Mouse (Mus musculus) limb, embryonic 12.5 days (tissue): ENCODE measurements at regions not wholly inside any gene's neighbourhood (a gene's known extent, or its start where the extent isn't known, plus 50 kb on each side); places are given as distances from the start of the nearest gene placed in this dataset.

Experiments
- ATAC-seq: fragments of 200-750 bp; cut with Nextera tagmentation; 2 replicates; pipeline ENCODE4 v1.8.0; 2017; ENCODE audit warnings: low read depth, moderate TSS enrichment; ENCODE audit not compliant: insufficient number of reproducible peaks, insufficient read depth, low FRiP score, low TSS enrichment
- H3K27ac ChIP-seq: fragments of 300-500 bp; sonication (generic); 2 replicates; pipeline ENCODE4 v1.5.1; 2016; ENCODE audit warnings: mild to moderate bottlenecking, moderate library complexity
- H3K27me3 ChIP-seq: fragments of 300-500 bp; sonication (generic); 2 replicates; pipeline ENCODE4 v1.6.1; 2016; ENCODE audit warnings: mild to moderate bottlenecking, moderate library complexity
- H3K36me3 ChIP-seq: fragments of 300-500 bp; sonication (generic); 2 replicates; pipeline ENCODE4 v1.6.1; 2016; ENCODE audit warnings: mild to moderate bottlenecking, moderate library complexity
- H3K4me1 ChIP-seq: fragments of 300-500 bp; sonication (generic); replicated peaks from 2 replicates; pipeline ENCODE4 v1.6.1; 2016
- H3K4me2 ChIP-seq: fragments of 300-500 bp; sonication (generic); 2 replicates; pipeline ENCODE4 v1.6.1; 2016; ENCODE audit warnings: mild to moderate bottlenecking, moderate library complexity
- H3K4me3 ChIP-seq: fragments of 300-500 bp; sonication (generic); replicated peaks from 2 replicates; pipeline ENCODE4 v1.5.1; 2016; ENCODE audit warnings: mild to moderate bottlenecking
- H3K9ac ChIP-seq: fragments of 300-500 bp; sonication (generic); replicated peaks from 2 replicates; pipeline ENCODE4 v1.6.1; 2016; ENCODE audit warnings: mild to moderate bottlenecking, moderate library complexity
- H3K9me3 ChIP-seq: fragments of 300-500 bp; sonication (generic); 2 replicates; pipeline ENCODE4 v1.6.1; 2016; ENCODE audit warnings: mild to moderate bottlenecking, moderate library complexity
- WGBS: fragments of 180-500 bp; shearing (Covaris S2); methylation state at CpG from one replicate; pipeline ENCODE4 v1.1.7; 2016; 5-methylcytosine and 5-hydroxymethylcytosine counted together

DNA sequence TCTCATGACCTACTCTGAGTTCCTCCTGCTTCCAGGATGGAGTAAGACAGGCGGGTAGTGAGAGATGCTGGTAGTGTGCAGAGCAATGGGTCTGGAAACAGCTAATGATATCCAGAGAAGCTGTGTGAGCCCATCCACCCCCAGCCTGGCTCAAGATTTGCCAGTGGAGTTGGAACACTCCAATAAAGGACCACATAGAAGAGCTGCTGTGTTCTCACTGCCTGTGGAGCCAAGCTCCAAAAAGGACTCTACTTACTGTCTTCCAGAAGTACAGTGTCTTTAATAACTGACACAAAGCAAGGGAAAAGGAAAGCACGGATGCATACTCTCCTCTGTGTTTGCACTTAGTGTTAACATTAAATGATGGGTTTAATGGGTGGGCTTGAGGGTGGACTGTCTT, 138.0 kb upstream of the Dnajc19 start:
- H3K4me2 ChIP-seq: no peak overlapping the region
- no peaks in the 10 kb centered on the region for H3K4me1 ChIP-seq
- no peak overlapping the region for H3K9ac ChIP-seq
- peaks cover 6% of the 10 kb centered on the region for H3K9me3 ChIP-seq
- no peak overlapping the region for H3K27ac ChIP-seq
- H3K4me3 ChIP-seq: no peak overlapping the region
- H3K36me3 ChIP-seq: no peaks in the 10 kb centered on the region
- H3K27me3 ChIP-seq: peaks cover 5% of the 10 kb centered on the region; the same call in 1 of the 2 replicates
- 83% methylated on average over 2 of the region's 2 CpGs for WGBS
- no peak for ATAC-seq

DNA sequence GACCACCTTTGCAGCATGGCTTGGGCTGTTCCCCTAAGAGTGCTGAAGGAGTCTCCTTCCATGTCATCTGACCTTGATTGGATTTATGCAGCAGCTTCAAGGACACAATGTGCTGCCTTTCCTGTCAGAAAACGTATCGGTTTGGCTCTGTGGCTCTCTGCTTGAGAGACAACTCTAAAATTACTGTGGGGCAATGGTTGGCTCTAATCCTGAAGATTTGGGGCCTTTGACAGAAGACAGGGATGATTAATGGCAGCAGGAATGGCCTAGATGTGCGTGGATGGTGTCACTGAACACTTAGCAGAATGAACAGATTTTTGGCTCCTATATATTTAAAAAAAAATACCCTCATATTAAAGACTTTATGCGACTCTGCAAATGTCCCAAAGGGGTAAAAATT, 136.8 kb upstream of the Dnajc19 start:
- ATAC-seq: no peak
- no peaks in the 10 kb centered on the region for H3K27me3 ChIP-seq
- H3K36me3 ChIP-seq: no peaks in the 10 kb centered on the region
- no peak overlapping the region for H3K4me3 ChIP-seq
- H3K4me1 ChIP-seq: no peaks in the 10 kb centered on the region
- WGBS: 79% methylated on average over 4 of the region's 4 CpGs
- no peak overlapping the region for H3K27ac ChIP-seq
- H3K9me3 ChIP-seq: no peaks in the 10 kb centered on the region
- no peak overlapping the region for H3K9ac ChIP-seq
- H3K4me2 ChIP-seq: no peak overlapping the region

DNA sequence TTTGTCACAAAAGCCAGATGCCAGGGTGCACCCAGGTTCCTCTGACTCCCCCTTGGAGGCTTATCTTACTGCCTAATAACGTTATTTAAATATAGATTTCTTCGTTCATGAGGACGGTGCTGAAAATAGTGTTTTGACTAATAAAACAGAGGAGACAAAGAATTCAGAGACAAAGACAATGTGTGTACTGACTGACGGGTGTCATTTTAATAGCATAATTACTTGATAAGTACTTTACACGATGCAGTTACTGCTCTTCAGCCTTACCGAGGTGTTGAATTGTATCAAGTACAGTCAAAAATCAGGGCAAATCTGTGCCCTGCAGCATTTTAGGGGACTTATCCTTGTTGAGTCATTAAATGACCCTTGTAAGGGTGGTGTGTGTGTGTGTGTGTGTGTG, 133.1 kb upstream of the Dnajc19 start:
- Histone ChIP-seq H3K27ac (no peak overlapping the region), H3K4me1 (no peaks in the 10 kb centered on the region), H3K9me3 (0 out of 2 replicates have a peak, but pooled peaks cover 3% of the 10 kb centered on the region), H3K4me2 (no peak overlapping the region), H3K27me3 (no peaks in the 10 kb centered on the region), H3K36me3 (no peaks in the 10 kb centered on the region), H3K4me3 (no peak overlapping the region), H3K9ac (no peak overlapping the region)
- 86% methylated on average over 6 of the region's 6 CpGs for WGBS
- no peak for ATAC-seq

DNA sequence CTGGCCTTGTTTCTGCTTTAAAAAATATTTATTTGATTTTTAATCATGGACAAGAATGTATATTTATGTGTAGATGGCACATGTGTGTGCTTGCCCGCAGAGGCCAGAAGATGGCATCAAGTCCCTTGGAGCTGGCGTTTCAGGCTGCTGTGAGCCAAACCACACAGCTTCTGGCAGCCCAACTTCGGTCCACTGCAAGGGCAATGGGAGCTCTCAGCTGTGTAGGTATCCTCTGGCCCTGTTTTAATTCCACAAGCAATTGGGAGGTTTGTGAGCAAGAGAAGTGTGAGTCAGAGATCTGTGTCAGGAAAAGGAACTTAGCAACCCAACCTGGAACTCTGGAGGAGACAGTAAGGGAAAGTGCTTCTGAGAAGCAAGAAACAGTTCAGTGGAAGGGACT, 125.3 kb upstream of the Dnajc19 start:
- H3K4me1 ChIP-seq: no peaks in the 10 kb centered on the region

DNA sequence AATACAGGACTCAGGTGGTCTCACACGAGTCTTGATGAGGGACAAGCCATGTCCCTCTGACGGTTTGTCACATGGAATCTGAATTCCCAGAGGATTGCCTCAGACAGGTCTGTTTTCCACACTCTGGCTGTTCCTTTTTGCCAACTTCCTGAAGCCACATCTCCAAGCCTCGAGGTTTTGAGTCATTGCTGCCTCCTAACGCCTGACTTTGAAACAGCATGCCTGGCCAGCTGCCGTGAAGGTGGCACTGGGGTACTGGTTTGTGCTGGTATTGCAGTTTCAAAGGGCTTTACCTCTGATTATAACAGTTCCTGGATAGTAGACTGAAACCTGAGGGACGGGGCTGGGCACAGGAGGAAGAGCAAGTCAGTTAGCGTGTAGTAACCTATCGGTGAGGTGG, 117.1 kb upstream of the Dnajc19 start:
- H3K27ac ChIP-seq: no peak overlapping the region
- no peak for ATAC-seq
- H3K27me3 ChIP-seq: peaks cover 44% of the 10 kb centered on the region
- H3K4me2 ChIP-seq: no peak overlapping the region
- no peaks in the 10 kb centered on the region for H3K36me3 ChIP-seq
- no peak overlapping the region for H3K9ac ChIP-seq
- H3K9me3 ChIP-seq: no peaks in the 10 kb centered on the region
- peaks cover 7% of the 10 kb centered on the region; the same call in 1 of the 2 replicates for H3K4me1 ChIP-seq
- 28% methylated on average over 8 of the region's 8 CpGs for WGBS
- H3K4me3 ChIP-seq: no peak overlapping the region

More for the DNA sequence above, 125.3 kb upstream of the Dnajc19 start:
- Histone ChIP-seq H3K4me3 (no peak overlapping the region), H3K4me2 (no peak overlapping the region), H3K27me3 (no peaks in the 10 kb centered on the region), H3K36me3 (no peaks in the 10 kb centered on the region), H3K9ac (no peak overlapping the region), H3K9me3 (0 out of 2 replicates have a peak, but pooled peaks cover 3% of the 10 kb centered on the region), H3K27ac (no peak overlapping the region)
- whole genome bisulfite sequencing: 87% methylated on average over 3 of the region's 3 CpGs
- ATAC-seq: no peak

DNA sequence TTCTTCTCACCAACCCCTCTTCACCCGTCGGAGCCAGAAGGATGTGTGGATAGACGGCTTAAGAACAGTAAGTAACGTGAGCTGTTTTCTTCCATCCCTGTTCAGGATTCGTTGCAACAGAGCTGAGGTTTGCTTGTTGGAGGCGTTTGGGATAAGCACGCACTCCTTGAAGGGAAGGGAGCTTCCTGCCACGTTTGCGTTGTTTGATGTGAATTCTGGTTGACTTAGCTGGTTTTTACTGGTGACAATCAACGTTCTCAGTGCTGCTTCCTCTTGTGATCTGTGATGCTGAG, 116.0 kb upstream of the Dnajc19 start:
- Histone ChIP-seq H3K9ac (no peak overlapping the region), H3K9me3 (no peaks in the 10 kb centered on the region), H3K27me3 (peaks cover 44% of the 10 kb centered on the region), H3K4me3 (no peak overlapping the region), H3K4me2 (no peak overlapping the region), H3K36me3 (no peaks in the 10 kb centered on the region), H3K27ac (no peak overlapping the region), H3K4me1 (peaks cover 7% of the 10 kb centered on the region; the same call in 1 of the 2 replicates)
- ATAC-seq: no peak
- 13% methylated on average over 10 of the region's 10 CpGs for WGBS

DNA sequence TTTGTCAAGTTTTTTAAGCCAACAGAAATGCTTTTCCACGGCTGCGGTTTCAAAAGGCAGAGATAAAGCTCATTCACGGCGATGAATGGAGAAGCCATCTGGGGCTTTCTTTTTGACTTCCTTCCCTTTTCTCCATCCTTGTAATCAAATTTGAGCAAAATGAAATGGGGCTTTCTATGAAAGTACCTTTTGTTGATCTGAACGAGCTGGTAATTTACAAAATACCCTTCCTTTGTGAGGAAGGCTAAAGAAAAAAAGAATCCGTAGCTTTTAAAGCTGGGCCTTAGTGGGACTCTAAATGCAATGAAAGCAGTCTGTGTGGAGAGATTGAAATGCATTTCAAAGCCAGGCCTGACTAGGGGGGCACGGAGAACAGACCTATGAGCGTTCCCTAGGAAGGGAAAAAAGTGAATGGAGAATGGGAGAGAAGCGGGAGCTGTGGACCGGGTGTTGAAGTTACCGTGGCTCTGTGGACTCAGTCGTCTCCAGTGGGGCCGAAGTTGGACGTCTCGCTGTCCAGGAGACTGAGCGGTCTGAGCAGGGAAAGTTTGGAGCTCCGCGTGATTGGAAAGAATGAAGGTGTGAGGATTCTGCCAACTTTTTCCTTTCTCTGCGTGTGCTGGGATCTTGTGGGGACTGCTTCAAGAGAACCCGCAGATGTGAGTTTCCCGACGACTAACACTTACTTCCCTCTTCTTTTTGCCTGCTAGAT, 115.5 kb upstream of the Dnajc19 start:
- Histone ChIP-seq H3K27ac (no peak overlapping the region), H3K9me3 (no peaks in the 10 kb centered on the region), H3K4me3 (no peak overlapping the region), H3K36me3 (no peaks in the 10 kb centered on the region), H3K27me3 (peaks cover 44% of the 10 kb centered on the region), H3K9ac (no peak overlapping the region), H3K4me1 (peaks cover 7% of the 10 kb centered on the region; the same call in 1 of the 2 replicates), H3K4me2 (no peak overlapping the region)
- ATAC-seq: no peak
- whole genome bisulfite sequencing: 43% methylated on average over 22 of the region's 22 CpGs

DNA sequence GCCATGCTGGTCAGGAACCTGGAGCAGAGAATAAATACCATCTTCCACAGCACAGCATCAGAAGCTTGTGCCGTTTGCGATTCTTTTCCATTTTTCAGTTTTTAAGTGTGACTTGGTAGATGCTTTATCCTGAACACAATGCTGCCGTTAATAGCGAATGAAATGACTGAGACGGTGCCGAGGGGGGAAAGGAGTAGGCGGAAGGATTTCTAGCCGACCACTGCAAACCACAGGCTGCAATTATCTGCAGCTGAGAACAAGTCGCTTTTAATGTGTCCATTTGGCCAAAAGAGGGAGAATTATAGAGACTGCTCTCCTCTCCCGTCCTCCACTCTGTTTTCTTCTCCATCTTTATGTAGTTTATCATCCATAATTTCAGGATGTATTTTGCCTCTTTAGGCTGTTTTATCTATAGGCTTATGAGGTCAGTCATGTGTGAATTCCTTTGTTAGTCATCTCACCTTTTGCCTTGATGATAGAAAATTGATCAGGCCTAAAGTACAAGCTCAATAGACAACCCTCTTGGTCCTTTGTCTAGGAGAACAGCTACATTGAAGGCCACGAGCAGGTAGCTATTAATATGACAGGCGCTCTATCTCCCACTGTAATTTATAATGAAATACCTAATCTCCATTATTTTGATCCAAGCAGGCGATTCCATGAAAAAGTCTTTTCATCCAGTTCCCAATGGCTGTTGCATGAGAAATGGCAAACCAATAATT, 114.8 kb upstream of the Dnajc19 start:
- 73% methylated on average over 13 of the region's 13 CpGs for WGBS
- Histone ChIP-seq H3K4me2 (no peak overlapping the region), H3K27ac (no peak overlapping the region), H3K4me3 (no peak overlapping the region), H3K27me3 (peaks cover 44% of the 10 kb centered on the region), H3K9me3 (no peaks in the 10 kb centered on the region), H3K4me1 (peaks cover 7% of the 10 kb centered on the region; the same call in 1 of the 2 replicates), H3K9ac (no peak overlapping the region), H3K36me3 (no peaks in the 10 kb centered on the region)
- no peak for ATAC-seq

DNA sequence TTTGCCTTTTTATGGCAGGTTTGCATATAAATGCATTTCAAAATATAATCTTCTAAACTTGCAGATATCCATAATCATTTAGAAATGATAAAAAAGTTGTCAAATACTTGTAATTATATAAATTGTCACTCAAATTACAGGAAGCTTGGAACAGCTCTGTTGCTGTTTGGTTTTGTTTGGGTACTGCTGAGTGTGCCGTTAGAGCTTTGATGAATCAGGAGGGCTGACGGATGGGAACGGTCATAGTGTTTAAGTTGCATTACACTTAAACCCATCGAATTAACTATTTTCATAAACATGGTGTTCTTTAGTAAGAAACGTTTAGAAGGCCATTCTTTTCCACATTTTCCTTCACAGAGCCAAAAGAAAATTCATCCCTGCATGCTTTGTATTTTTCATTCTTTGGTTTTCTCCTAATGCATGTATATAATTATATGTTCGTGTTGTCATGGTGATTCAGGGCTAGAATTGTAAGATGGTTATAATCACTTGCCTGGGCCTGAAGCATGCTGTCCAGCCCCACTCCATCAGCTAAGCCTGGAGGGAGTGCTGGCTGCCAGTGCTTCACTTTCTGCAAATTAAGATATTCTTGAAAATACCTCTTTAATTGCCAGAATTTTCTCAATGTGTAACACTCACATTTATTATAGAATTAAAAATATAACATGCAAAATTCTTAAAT, 92.4 kb upstream of the Dnajc19 start:
- H3K9me3 ChIP-seq: no peaks in the 10 kb centered on the region
- H3K27ac ChIP-seq: no peak overlapping the region
- H3K4me3 ChIP-seq: no peak overlapping the region
- H3K9ac ChIP-seq: no peak overlapping the region
- WGBS: 77% methylated on average over 6 of the region's 6 CpGs
- H3K4me1 ChIP-seq: no peaks in the 10 kb centered on the region
- no peaks in the 10 kb centered on the region for H3K27me3 ChIP-seq
- no peak for ATAC-seq
- H3K4me2 ChIP-seq: no peak overlapping the region
- H3K36me3 ChIP-seq: no peaks in the 10 kb centered on the region

DNA sequence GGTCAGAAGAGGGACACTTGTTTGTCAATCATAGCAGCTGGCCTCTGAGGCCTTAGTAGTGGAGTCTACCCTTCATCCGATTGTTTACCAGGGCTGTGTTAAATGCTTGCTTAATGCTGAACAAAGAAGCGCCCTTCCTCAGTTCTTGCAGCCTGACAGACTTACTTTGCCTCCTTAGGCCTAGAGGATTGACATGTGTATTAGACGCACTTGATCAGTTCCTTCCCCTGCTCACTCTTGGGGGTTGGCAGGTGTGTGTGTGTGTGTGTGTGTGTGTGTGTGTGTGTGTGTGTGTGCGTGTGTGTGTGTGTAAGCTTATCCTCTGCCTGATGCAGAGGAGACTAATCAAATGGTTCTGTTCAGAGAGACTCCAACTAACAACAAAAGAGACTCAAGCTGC, 91.8 kb upstream of the Dnajc19 start:
- no peaks in the 10 kb centered on the region for H3K27me3 ChIP-seq
- no peak overlapping the region for H3K4me2 ChIP-seq
- no peaks in the 10 kb centered on the region for H3K4me1 ChIP-seq
- no peaks in the 10 kb centered on the region for H3K36me3 ChIP-seq
- no peak overlapping the region for H3K4me3 ChIP-seq
- 85% methylated on average over 4 of the region's 4 CpGs for WGBS
- no peak overlapping the region for H3K27ac ChIP-seq
- H3K9me3 ChIP-seq: no peaks in the 10 kb centered on the region
- H3K9ac ChIP-seq: no peak overlapping the region
- no peak for ATAC-seq

DNA sequence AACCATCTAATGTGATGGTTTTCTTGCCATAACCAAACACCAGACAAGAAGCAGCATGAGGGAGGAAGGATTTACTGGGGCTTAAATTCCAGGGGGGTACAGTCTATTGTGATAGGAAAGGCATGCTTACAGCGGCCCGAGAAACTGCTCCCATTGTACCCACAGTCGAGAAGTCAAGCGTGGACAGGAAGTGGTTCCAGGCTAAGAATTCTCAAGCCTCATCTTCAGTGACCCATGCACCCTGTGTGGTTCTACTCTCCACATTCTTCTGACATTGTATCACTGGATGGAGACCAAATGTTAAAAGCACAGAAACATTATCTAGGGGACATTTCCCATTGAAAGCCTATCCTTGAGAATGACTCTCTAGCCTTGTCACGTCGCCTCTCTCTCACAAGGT, 90.8 kb upstream of the Dnajc19 start:
- Histone ChIP-seq H3K36me3 (no peaks in the 10 kb centered on the region), H3K4me1 (no peaks in the 10 kb centered on the region), H3K4me2 (no peak overlapping the region), H3K27ac (no peak overlapping the region), H3K9ac (no peak overlapping the region), H3K27me3 (no peaks in the 10 kb centered on the region), H3K9me3 (no peaks in the 10 kb centered on the region), H3K4me3 (no peak overlapping the region)
- no peak for ATAC-seq
- WGBS: 94% methylated on average over 6 of the region's 6 CpGs
